Mouse (Mus musculus) intestine, embryonic 16.5 days (tissue): Measurements from ENCODE around the gene Tmbim4. TPM values are rescaled to one million over a fixed set of nuclear protein-coding genes. Genes with fewer than 3 reads are reported as not detected.

Experiments
- ATAC-seq: fragments of 200-750 bp; cut with Nextera tagmentation; 2 replicates; pipeline ENCODE4 v1.8.0; 2017; ENCODE audit warnings: moderate TSS enrichment, moderate library complexity
- H3K27ac ChIP-seq: fragments of 300-500 bp; sonication (generic); 2 replicates; pipeline ENCODE4 v1.5.1; 2014; ENCODE audit warnings: mild to moderate bottlenecking, low read length
- H3K27me3 ChIP-seq: fragments of 300-500 bp; sonication (generic); replicated peaks from 2 replicates; pipeline ENCODE4 v1.6.1; 2014; ENCODE audit warnings: low read length, control low read depth, mixed read lengths; ENCODE audit not compliant: control insufficient read depth, insufficient read depth
- H3K36me3 ChIP-seq: fragments of 300-500 bp; sonication (generic); 2 replicates; pipeline ENCODE4 v1.6.1; 2014; ENCODE audit warnings: low read length, control low read depth; ENCODE audit not compliant: control insufficient read depth, insufficient read depth
- H3K4me1 ChIP-seq: fragments of 300-500 bp; sonication (generic); 2 replicates; pipeline ENCODE4 v1.6.1; 2014; ENCODE audit warnings: low read length, control low read depth, mixed read lengths; ENCODE audit not compliant: control insufficient read depth, insufficient read depth
- H3K4me2 ChIP-seq: fragments of 300-500 bp; sonication (generic); 2 replicates; pipeline ENCODE4 v1.6.1; 2014; ENCODE audit warnings: low read depth, low read length, control low read depth
- H3K4me3 ChIP-seq: fragments of 300-500 bp; sonication (generic); 2 replicates; pipeline ENCODE4 v1.5.1; 2014; ENCODE audit warnings: mild to moderate bottlenecking, low read length
- H3K9ac ChIP-seq: fragments of 300-500 bp; sonication (generic); 2 replicates; pipeline ENCODE4 v1.6.1; 2014; ENCODE audit warnings: low read depth, low read length
- H3K9me3 ChIP-seq: fragments of 300-500 bp; sonication (generic); 2 replicates; pipeline ENCODE4 v1.6.1; 2016; ENCODE audit warnings: low read length, control low read depth; ENCODE audit not compliant: control insufficient read depth
- WGBS: fragments of 180-500 bp; shearing (Covaris S2); extraction: QIAGEN DNeasy Blood & Tissue Kit; methylation state at CpG from one replicate; pipeline ENCODE4 v1.1.7; 2014; 5-methylcytosine and 5-hydroxymethylcytosine counted together
- polyA plus RNA-seq: library from polyadenylated mRNA; unstranded; fragments of >200 nt; fragmentation: Nextera tagmentation; extraction: Ambion mirVana; gene quantifications from 2 replicates; pipeline ENCODE4 v1.2.1, GENCODE M21; 2015

Tmbim4 gene
- polyA plus RNA-seq, 1 experiment from 2014 or later, result 140 TPM

DNA sequence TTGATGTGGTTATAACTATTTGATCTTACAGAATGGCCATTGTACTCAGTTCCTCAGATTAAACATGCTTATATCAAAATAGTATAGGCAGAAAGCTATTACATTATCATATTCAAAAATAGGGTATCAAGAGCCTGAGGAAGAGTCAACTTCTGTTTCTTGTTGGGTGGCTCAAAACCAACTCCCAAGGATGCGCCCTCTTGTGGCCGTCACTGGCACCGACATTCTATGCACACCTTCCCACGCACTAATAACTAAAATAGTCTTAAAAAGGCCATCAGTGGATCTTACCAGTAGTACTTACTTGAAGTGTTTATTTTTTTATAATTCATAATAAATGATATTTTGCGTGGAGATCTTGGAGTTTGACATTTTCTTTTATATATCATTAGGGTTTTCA lies 30.3 kb downstream of the Tmbim4 start:
- Histone ChIP-seq H3K4me3 (no peak overlapping the region), H3K4me2 (no peak overlapping the region), H3K27ac (no peak overlapping the region), H3K9ac (no peak overlapping the region), H3K36me3 (peaks cover 6% of the 10 kb centered on the region; the same call in 1 of the 2 replicates), H3K27me3 (no peaks in the 10 kb centered on the region), H3K9me3 (no peaks in the 10 kb centered on the region), H3K4me1 (peaks cover 4% of the 10 kb centered on the region)
- no peak for ATAC-seq
- 33% methylated on average over 5 of the region's 5 CpGs for WGBS

DNA sequence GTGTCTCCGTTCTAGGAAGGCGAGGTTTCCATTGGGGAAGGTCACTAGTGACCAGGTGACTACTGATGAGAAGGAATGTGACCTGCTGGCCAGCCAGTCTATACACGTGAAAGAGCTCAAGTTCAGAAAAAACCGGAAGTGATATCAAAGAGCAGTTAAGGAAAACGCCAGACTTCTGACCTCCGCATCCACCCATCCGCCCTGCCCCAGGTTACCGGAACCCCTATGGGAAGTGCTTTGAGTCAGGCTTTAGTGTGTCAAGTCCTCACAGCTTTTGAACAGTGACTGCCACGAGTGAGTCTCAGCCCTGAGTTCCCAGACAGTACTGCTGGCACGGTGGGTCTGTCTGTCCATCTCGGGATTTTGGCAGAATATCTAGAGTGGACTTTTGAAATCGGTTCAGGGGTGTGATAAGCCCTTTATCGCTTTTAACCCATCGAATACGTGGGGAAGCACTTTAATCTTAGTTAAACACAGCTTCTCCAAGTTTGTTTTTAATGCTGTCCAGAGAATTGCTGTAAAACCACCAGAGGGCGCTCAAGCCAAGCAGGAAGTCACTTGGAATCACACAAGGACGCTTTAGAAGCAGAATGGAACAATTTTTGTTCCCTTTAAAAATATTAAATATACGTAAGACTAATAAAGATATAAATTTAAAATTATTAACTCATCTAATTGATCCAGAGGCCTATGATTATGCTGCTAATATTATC lies 32.4 kb downstream of the Tmbim4 start:
- Histone ChIP-seq H3K36me3 (peaks cover 6% of the 10 kb centered on the region; the same call in 1 of the 2 replicates), H3K9me3 (no peaks in the 10 kb centered on the region), H3K4me3 (peak overlapping the region; percentile 14), H3K27ac (no peak overlapping the region; the same call in 1 of the 2 replicates), H3K4me2 (peak overlapping the region; percentile 37), H3K27me3 (no peaks in the 10 kb centered on the region), H3K9ac (peak overlapping the region; percentile 59), H3K4me1 (no peaks in the 10 kb centered on the region; the same call in 1 of the 2 replicates)
- ATAC-seq, result peak; percentile 62
- WGBS, result 25% methylated on average over 18 of the region's 18 CpGs

DNA sequence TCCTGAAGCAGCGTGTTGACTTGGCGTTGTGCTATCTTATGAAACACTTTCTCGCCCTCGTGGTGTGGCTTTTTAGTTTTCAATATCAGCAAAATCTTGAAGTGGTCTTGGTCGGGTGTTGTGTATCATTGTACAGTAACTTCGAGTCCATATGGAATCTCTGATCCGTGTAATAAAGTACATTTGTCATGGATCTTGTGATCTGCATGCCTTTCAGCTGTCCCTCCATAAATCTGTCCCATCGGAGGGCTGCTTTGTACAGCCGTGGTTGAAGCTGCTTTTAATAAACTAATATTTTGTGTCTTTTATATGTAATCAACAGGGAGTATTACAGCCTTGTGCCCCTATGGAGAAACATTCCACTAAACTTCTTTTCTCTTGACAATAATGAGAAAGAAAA lies 35.5 kb downstream of the Tmbim4 start:
- Histone ChIP-seq H3K4me3 (no peak overlapping the region), H3K4me2 (no peak overlapping the region), H3K36me3 (no peaks in the 10 kb centered on the region), H3K27ac (no peak overlapping the region), H3K27me3 (no peaks in the 10 kb centered on the region), H3K4me1 (no peaks in the 10 kb centered on the region), H3K9ac (no peak overlapping the region), H3K9me3 (no peaks in the 10 kb centered on the region)
- 68% methylated on average over 9 of the region's 9 CpGs for WGBS
- ATAC-seq, result no peak

DNA sequence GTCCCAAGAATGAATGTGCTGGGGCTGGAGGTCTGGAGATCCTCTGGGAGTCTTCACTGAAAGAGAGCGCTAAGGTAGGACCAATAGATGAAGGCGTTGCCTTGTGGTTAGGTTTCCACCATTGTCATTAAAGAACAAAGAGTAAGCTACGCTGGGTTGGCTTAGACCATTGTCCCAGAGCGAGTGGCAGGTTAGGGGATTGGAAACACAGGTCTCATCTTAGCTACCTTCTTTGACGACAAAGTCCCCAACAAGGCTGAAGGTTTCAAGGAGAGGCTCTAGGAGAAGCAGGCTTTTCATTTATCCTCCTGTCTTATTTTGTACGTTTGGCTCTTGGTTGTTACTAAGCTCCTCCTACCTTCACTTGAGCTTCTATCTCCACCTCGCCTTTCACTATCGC lies 36.9 kb downstream of the Tmbim4 start:
- no peak overlapping the region for H3K9ac ChIP-seq
- no peaks in the 10 kb centered on the region for H3K4me1 ChIP-seq
- no peaks in the 10 kb centered on the region for H3K36me3 ChIP-seq
- no peaks in the 10 kb centered on the region for H3K9me3 ChIP-seq
- no peak overlapping the region for H3K27ac ChIP-seq
- H3K27me3 ChIP-seq, result no peaks in the 10 kb centered on the region
- ATAC-seq, result no peak
- H3K4me3 ChIP-seq, result no peak overlapping the region
- no peak overlapping the region for H3K4me2 ChIP-seq
- WGBS, result 90% methylated on average over 8 of the region's 8 CpGs

DNA sequence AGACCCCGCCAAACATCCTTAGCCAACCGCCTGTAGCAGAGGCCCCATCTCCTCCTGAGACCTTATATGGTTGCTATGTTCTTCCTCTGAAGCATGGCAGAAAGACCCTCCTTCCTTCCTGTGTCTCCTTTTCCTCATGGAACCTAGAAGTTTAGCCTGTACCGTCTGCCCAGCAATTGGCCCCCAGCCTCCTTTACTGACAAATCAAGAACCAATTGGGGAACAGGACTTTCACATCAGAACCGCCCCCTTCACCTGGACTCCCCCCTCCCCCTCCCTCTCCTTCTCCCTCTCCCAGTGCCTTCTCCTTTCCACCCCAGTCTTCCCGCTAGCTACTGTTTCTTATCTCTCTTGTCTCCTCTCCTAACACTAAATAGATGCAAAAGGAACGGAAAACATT lies 38.1 kb downstream of the Tmbim4 start:
- Histone ChIP-seq H3K4me1 (no peaks in the 10 kb centered on the region), H3K36me3 (no peaks in the 10 kb centered on the region), H3K4me3 (no peak overlapping the region), H3K27me3 (no peaks in the 10 kb centered on the region), H3K9me3 (no peaks in the 10 kb centered on the region), H3K27ac (no peak overlapping the region), H3K9ac (no peak overlapping the region), H3K4me2 (no peak overlapping the region)
- ATAC-seq, result no peak
- 62% methylated on average over 6 of the region's 6 CpGs for WGBS

DNA sequence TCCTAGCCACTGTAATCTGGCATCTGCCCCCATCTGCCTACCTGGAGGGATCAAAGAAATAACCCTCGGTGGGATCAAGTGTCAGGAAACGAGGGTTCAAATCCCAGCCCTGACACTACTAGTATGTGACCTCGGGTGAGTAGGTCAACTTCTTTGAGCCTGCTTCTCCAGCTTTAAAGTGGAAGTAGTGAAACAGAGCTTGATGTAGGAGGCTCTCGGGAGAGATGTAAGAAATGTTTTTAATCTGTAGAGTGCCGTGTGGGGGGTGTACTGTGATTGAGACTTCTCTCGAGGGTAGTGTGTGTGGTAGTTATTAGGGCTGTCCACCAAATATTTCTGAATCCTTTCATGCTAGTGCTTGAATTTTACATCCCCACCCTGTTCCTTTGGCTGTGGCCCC lies 41.0 kb downstream of the Tmbim4 start:
- Histone ChIP-seq H3K4me2 (no peak overlapping the region), H3K9me3 (no peaks in the 10 kb centered on the region), H3K9ac (no peak overlapping the region), H3K4me3 (no peak overlapping the region), H3K27me3 (no peaks in the 10 kb centered on the region), H3K4me1 (0 out of 2 replicates have a peak, but pooled peaks cover 3% of the 10 kb centered on the region), H3K27ac (no peak overlapping the region), H3K36me3 (no peaks in the 10 kb centered on the region)
- WGBS, result 72% methylated on average over 6 of the region's 6 CpGs
- no peak for ATAC-seq

DNA sequence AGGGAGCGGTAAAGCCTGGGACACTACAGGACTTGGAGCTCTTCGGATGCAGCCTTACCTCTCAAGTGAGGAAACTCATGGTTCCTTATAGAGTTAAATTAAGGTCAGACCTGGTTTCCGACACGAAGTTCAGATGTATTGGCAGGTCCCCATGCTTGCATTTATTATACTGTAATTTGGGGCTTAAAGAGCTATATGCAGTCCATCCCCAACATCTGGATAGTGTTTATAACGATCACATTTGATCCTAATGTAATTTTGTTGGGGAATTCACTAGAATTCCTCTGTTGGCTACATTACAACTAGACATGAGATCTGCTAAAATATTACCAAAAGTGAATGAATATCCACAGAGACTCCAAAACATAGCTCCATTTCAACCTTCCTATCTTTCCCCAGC lies 44.3 kb downstream of the Tmbim4 start:
- no peak overlapping the region for H3K4me2 ChIP-seq
- no peak overlapping the region for H3K27ac ChIP-seq
- 0 out of 2 replicates have a peak, but pooled peaks cover 3% of the 10 kb centered on the region for H3K4me1 ChIP-seq
- H3K27me3 ChIP-seq, result no peaks in the 10 kb centered on the region
- H3K36me3 ChIP-seq, result no peaks in the 10 kb centered on the region
- ATAC-seq, result no peak
- no peaks in the 10 kb centered on the region for H3K9me3 ChIP-seq
- no peak overlapping the region for H3K9ac ChIP-seq
- 69% methylated on average over 5 of the region's 5 CpGs for WGBS
- H3K4me3 ChIP-seq, result no peak overlapping the region

DNA sequence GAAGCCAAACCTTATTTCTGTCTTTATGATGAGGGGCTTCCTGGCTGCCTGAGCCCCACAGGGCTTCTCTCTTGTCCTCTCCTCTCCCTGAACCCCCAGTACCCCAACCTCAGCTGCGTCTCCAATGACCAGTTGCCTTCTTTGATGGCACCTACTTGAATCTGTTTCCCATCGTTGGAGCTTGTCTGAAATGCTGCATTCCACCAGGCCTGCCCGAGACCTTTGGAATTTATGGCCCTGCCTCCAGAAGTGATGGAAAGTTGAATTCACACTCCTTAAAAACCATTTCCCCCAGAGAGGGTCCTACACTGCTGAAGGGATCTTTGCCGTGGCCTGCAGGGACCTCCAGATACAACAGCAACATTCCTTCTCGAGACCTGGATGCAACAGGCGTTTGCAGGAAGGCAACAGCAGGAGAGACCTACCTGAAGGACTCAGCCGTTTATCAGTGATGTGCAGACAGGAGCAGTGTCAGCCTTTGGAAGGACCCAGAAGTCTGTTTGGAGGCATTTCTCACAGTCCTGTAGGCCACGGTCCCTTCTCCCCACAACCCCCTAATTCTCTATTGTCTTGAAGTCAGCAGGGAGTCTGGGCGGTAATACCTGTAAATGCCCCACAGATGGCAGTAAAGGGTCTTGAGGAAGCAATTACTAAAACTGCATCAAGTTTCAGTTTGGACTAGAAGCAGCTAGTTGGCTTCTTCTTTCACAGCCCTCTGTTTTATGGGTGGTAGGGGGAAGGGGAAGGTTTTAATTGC lies 45.8 kb downstream of the Tmbim4 start:
- Histone ChIP-seq H3K9ac (no peak overlapping the region), H3K4me2 (no peak overlapping the region), H3K4me1 (0 out of 2 replicates have a peak, but pooled peaks cover 3% of the 10 kb centered on the region), H3K36me3 (no peaks in the 10 kb centered on the region), H3K4me3 (no peak overlapping the region), H3K27me3 (no peaks in the 10 kb centered on the region), H3K27ac (no peak overlapping the region), H3K9me3 (no peaks in the 10 kb centered on the region)
- WGBS, result 32% methylated on average over 9 of the region's 9 CpGs
- no peak for ATAC-seq

DNA sequence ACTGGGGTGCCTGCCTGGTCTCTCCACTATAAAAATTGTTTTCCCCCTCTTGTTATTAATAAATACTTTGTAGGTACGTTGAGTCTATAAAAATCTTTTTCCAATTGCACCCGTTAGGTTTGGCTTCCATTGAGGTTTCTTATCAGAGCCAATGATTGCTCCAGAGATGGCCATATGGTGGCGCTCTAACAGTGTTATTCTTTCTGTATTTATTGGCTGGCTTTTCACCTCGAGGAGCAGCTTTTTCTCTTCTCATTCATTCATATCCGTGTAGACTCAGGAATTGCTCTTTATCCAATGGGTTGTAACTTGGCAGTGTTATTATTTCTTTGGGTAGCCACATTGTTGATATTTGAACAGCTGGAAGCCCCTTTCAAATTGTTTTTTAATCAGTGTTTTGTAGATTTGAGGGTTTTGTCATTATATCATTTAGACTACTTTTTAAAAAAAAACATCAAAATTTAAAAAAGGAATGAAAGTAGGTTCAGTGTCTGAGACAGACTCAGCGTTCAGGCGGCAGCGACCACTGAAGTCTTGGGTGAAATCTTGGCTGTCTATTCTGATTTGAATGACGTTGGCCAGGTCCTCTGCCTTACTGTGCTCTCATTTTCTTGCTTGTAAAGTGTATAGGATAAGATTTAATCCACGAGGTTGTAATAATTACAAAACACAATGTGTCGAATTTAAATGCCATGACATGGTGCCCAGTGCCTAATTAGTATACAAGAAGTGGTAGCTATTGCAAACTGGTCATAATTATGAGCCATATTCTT lies 49.7 kb downstream of the Tmbim4 start:
- 50% methylated on average over 11 of the region's 11 CpGs for WGBS
- ATAC-seq, result no peak

More for the DNA sequence above, 49.7 kb downstream of the Tmbim4 start:
- Histone ChIP-seq H3K27me3 (no peaks in the 10 kb centered on the region), H3K4me3 (no peak overlapping the region), H3K9ac (no peak overlapping the region), H3K9me3 (no peaks in the 10 kb centered on the region), H3K4me2 (no peak overlapping the region), H3K4me1 (peaks cover 6% of the 10 kb centered on the region; the same call in 1 of the 2 replicates), H3K27ac (no peak overlapping the region), H3K36me3 (no peaks in the 10 kb centered on the region)
